Mouse (Mus musculus): ENCODE measurements around the gene Sostdc1. TPM values are rescaled to one million over a fixed set of nuclear protein-coding genes. Genes with fewer than 3 reads are reported as not detected.
A peak's percentile ranks its signal among the peaks of the same experiment; 100 is the strongest.

Gene Sostdc1
- 6.4 and 14.8 TPM in 2 replicates for polyA plus RNA-seq (2012; rRNA removed)

- peak; percentile 70 for DNase-seq (ENCODE audit: low read depth)
- no peak for TF ChIP-seq CTCF (IDR thresholded peaks at IDR 0.05; ENCODE audit: borderline replicate concordance, extremely low read depth, insufficient read depth, insufficient read length)
- no peak for TF ChIP-seq POLR2A (IDR thresholded peaks at IDR 0.05; ENCODE audit: borderline replicate concordance, extremely low read depth, insufficient read depth, insufficient read length, poor library complexity, severe bottlenecking)
Observed at GRCm38 (mm10) chr12:36313916-36314315, at the start of gene Sostdc1. Sostdc1 (plus strand) TSS chr12:36314139.

- TF ChIP-seq POLR2A (IDR thresholded peaks at IDR 0.05; ENCODE audit: borderline replicate concordance, extremely low read depth, insufficient read depth, insufficient read length, poor library complexity, severe bottlenecking), result no peak
- TF ChIP-seq CTCF (IDR thresholded peaks at IDR 0.05; ENCODE audit: borderline replicate concordance, extremely low read depth, insufficient read depth, insufficient read length), result no peak
- no peak for DNase-seq (ENCODE audit: low read depth)
Observed at GRCm38 (mm10) chr12:36267670-36268246, 46.2 kb upstream of the Sostdc1 start.

GRCm38 (mm10) chr12:36274823-36275222 is 39.1 kb upstream of the Sostdc1 start:
- DNase-seq (ENCODE audit: low read depth), result peak; percentile 59
- no peak for TF ChIP-seq CTCF (IDR thresholded peaks at IDR 0.05; ENCODE audit: borderline replicate concordance, extremely low read depth, insufficient read depth, insufficient read length)
- no peak for TF ChIP-seq POLR2A (IDR thresholded peaks at IDR 0.05; ENCODE audit: borderline replicate concordance, extremely low read depth, insufficient read depth, insufficient read length, poor library complexity, severe bottlenecking)

GRCm38 (mm10) chr12:36289634-36290033 is 24.3 kb upstream of the Sostdc1 start:
- TF ChIP-seq CTCF (IDR thresholded peaks at IDR 0.05; ENCODE audit: borderline replicate concordance, extremely low read depth, insufficient read depth, insufficient read length), result no peak
- TF ChIP-seq POLR2A (IDR thresholded peaks at IDR 0.05; ENCODE audit: borderline replicate concordance, extremely low read depth, insufficient read depth, insufficient read length, poor library complexity, severe bottlenecking), result no peak
- DNase-seq (ENCODE audit: low read depth), result peak; percentile 20

GRCm38 (mm10) chr12:36290465-36290864 is 23.5 kb upstream of the Sostdc1 start:
- no peak for DNase-seq (ENCODE audit: low read depth)

GRCm38 (mm10) chr12:36291346-36291745 is 22.6 kb upstream of the Sostdc1 start:
- no peak for DNase-seq (ENCODE audit: low read depth)
- TF ChIP-seq CTCF (IDR thresholded peaks at IDR 0.05; ENCODE audit: borderline replicate concordance, extremely low read depth, insufficient read depth, insufficient read length), result no peak
- no peak for TF ChIP-seq POLR2A (IDR thresholded peaks at IDR 0.05; ENCODE audit: borderline replicate concordance, extremely low read depth, insufficient read depth, insufficient read length, poor library complexity, severe bottlenecking)

More at GRCm38 (mm10) chr12:36290465-36290864, 23.5 kb upstream of the Sostdc1 start:
- TF ChIP-seq CTCF (IDR thresholded peaks at IDR 0.05; ENCODE audit: borderline replicate concordance, extremely low read depth, insufficient read depth, insufficient read length), result no peak
- TF ChIP-seq POLR2A (IDR thresholded peaks at IDR 0.05; ENCODE audit: borderline replicate concordance, extremely low read depth, insufficient read depth, insufficient read length, poor library complexity, severe bottlenecking), result no peak

- peak; percentile 78 for DNase-seq (ENCODE audit: low read depth)
Observed at GRCm38 (mm10) chr12:36302326-36302725, 11.6 kb upstream of the Sostdc1 start.

GRCm38 (mm10) chr12:36302905-36303642 is 10.9 kb upstream of the Sostdc1 start:
- DNase-seq (ENCODE audit: low read depth), result peak; percentile 62
- no peak for TF ChIP-seq POLR2A (IDR thresholded peaks at IDR 0.05; ENCODE audit: borderline replicate concordance, extremely low read depth, insufficient read depth, insufficient read length, poor library complexity, severe bottlenecking)
- no peak for TF ChIP-seq CTCF (IDR thresholded peaks at IDR 0.05; ENCODE audit: borderline replicate concordance, extremely low read depth, insufficient read depth, insufficient read length)

More at GRCm38 (mm10) chr12:36302326-36302725, 11.6 kb upstream of the Sostdc1 start:
- TF ChIP-seq POLR2A (IDR thresholded peaks at IDR 0.05; ENCODE audit: borderline replicate concordance, extremely low read depth, insufficient read depth, insufficient read length, poor library complexity, severe bottlenecking) (no peak), CTCF (IDR thresholded peaks at IDR 0.05; ENCODE audit: borderline replicate concordance, extremely low read depth, insufficient read depth, insufficient read length) (no peak)

GRCm38 (mm10) chr12:36308737-36309420 is 5.1 kb upstream of the Sostdc1 start:
- no peak for DNase-seq (ENCODE audit: low read depth)
- TF ChIP-seq POLR2A (IDR thresholded peaks at IDR 0.05; ENCODE audit: borderline replicate concordance, extremely low read depth, insufficient read depth, insufficient read length, poor library complexity, severe bottlenecking) (no peak), CTCF (IDR thresholded peaks at IDR 0.05; ENCODE audit: borderline replicate concordance, extremely low read depth, insufficient read depth, insufficient read length) (no peak)

GRCm38 (mm10) chr12:36313015-36313414 is 924 bp upstream of the Sostdc1 start:
- DNase-seq (ENCODE audit: low read depth), result peak; percentile 14
- TF ChIP-seq CTCF (IDR thresholded peaks at IDR 0.05; ENCODE audit: borderline replicate concordance, extremely low read depth, insufficient read depth, insufficient read length) (no peak), POLR2A (IDR thresholded peaks at IDR 0.05; ENCODE audit: borderline replicate concordance, extremely low read depth, insufficient read depth, insufficient read length, poor library complexity, severe bottlenecking) (no peak)

- no peak for TF ChIP-seq CTCF (IDR thresholded peaks at IDR 0.05; ENCODE audit: borderline replicate concordance, extremely low read depth, insufficient read depth, insufficient read length)
- no peak for TF ChIP-seq POLR2A (IDR thresholded peaks at IDR 0.05; ENCODE audit: borderline replicate concordance, extremely low read depth, insufficient read depth, insufficient read length, poor library complexity, severe bottlenecking)
- DNase-seq (ENCODE audit: low read depth), result peak; percentile 18
Observed at GRCm38 (mm10) chr12:36314446-36314845, 507 bp downstream of the Sostdc1 start.
